Mouse (Mus musculus) right cerebral cortex, postnatal 14 days (tissue): ENCODE data around the gene Egfl8.

ENCODE experiments used
- DNase-seq: peaks from one replicate; pipeline ENCODE4 v3.0.0; 2022

Egfl8 gene

GRCm38 (mm10) chr17:34569919-34570318 lies 45.9 kb downstream of the Egfl8 start:
- no peak for DNase-seq

- DNase-seq = no peak
Observed at GRCm38 (mm10) chr17:34568421-34568820, 47.4 kb downstream of the Egfl8 start.

- no peak for DNase-seq
Observed at GRCm38 (mm10) chr17:34567311-34567710, 48.5 kb downstream of the Egfl8 start.

GRCm38 (mm10) chr17:34564796-34565195 lies 51.0 kb downstream of the Egfl8 start:
- DNase-seq = no peak

DNA sequence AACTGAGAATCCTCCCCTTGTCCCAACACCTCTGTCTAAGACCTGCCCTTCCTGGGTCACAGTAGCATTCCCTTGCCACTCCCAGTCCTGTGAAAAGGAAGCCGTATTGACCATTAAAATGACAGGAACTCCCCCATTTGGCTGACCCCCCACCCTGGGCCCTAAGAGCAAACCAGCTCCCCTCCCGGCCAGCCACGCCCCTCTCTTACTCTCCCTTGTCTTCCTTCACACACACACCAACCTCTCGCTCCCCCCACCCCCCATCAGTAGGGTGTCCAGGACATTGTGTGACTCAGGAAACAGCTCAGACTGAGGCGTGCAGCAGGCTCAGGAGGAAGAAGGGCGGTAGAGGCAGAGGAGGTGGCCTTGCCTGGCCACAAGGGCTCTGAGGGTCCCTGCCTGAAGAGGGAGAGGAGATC lies 51.8 kb downstream of the Egfl8 start, which contains the start of gene Notch4:
Notch4 (plus strand) TSS at position 266 of the 419 bp plus-strand sequence.
- DNase-seq = no peak

DNA sequence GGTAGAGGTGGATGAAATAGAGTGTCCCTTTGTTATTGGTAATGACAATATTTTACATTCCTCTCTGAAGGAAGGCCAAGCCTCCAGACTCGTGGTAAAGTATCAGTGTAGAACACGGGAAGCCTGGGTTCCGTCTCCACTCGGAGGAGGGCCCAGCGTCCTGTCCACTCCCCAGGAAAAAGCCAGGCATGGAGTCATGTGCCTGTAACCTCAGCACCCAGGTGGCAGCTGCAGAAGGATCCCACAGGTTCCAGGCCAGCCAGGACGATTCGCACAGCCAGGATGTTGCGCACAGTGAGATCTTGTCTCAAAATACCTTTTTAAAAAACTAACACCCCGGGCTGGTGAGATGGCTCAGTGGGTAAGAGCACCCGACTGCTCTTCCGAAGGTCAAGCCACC lies 52.4 kb downstream of the Egfl8 start:
- no peak for DNase-seq
